In the genomic region with DNA sequence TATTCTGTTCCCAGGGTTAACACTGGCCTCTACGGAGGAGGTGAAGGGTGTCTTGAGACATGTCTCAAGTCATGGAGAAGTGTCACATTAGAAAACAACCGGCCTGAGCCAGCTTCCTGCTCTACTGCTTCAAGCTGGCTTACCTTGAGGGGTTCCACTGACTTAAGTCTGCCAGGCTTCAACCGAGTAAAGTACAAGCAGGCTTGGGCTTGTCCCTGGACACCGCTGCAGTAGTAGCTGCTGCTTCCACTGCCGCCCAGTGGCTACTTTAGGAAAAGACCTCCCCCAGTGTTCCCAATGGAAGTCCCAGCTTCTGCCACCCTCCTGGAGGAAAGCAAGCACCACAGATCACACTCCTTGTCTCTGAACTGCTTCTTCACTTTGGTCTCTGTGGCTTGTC, we compare ENCODE assay signal across 9 mouse cellular contexts. TPM values are rescaled to one million over a fixed set of nuclear protein-coding genes. Genes with fewer than 3 reads are reported as not detected.
A peak's percentile ranks its signal among the peaks of the same experiment; 100 is the strongest.
DNase-seq lines count a peak whose midpoint lies in the region; ATAC-seq and TF ChIP-seq lines count a peak whose summit lies in the region.
"Had no signal": no experiment of that assay in that cellular context is flagged by ENCODE, and none has a peak within 500 bp of the region (broad histone marks: within the 10 kb centered on the region; RNA-seq: fewer than 3 reads in every experiment).

No protein-coding gene starts in this region.

- ATAC-seq in liver, embryonic 12.5 days, result no peak
- ATAC-seq in forebrain, embryonic 15.5 days (replicated peaks), result 0 out of 2 replicates have a peak, but pooled peaks have one; percentile 41
- ATAC-seq in kidney, postnatal 0 days (replicated peaks; ENCODE audit: low FRiP score, low read depth), result peak; percentile 46; the same call in 1 of the 2 replicates
- ATAC-seq in inflammation-experienced regulatory T-cells, adult 6 months, result no peak

- 23% methylated on average over 5 of the region's 5 CpGs for WGBS in liver, embryonic 12.5 days (ENCODE audit: insufficient replicate concordance)
- 27% methylated on average over 5 of the region's 5 CpGs for WGBS in forebrain, embryonic 15.5 days
- 27% methylated on average over 5 of the region's 5 CpGs for WGBS in kidney, postnatal 0 days
- WGBS in lung, adult 2 months, result 29% methylated on average over 5 of the region's 5 CpGs

- peak; percentile 59 for TF ChIP-seq CTCF in kidney, postnatal 0 days (IDR thresholded peaks at IDR 0.05; ENCODE audit: low read depth)
- peak; percentile 33; the same call in 1 of the 2 replicates for TF ChIP-seq CTCF in lung, adult 2 months (IDR thresholded peaks at IDR 0.05; ENCODE audit: insufficient read depth, low read length)

- H3K4me1 ChIP-seq in liver, embryonic 12.5 days, result no peaks in the 10 kb centered on the region
- H3K4me1 ChIP-seq in forebrain, embryonic 15.5 days, result no peaks in the 10 kb centered on the region
- H3K4me1 ChIP-seq in kidney, postnatal 0 days (replicated peaks; ENCODE audit: insufficient read depth, low read length), result no peaks in the 10 kb centered on the region
- no peaks in the 10 kb centered on the region for H3K4me1 ChIP-seq in lung, adult 2 months (ENCODE audit: control insufficient read depth, insufficient read depth, low read length)
- H3K4me1 ChIP-seq: lung, embryonic 15.5 days had no signal

- no peak overlapping the region for H3K4me3 ChIP-seq in liver, embryonic 12.5 days
- no peak overlapping the region for H3K4me3 ChIP-seq in forebrain, embryonic 15.5 days
- H3K4me3 ChIP-seq in kidney, postnatal 0 days (replicated peaks; ENCODE audit: low read depth, low read length), result no peak overlapping the region
- no peak overlapping the region for H3K4me3 ChIP-seq in lung, adult 2 months (replicated peaks; ENCODE audit: extremely low read depth, low read depth, low read length)
- H3K4me3 ChIP-seq: lung, embryonic 15.5 days had no signal

- H3K27ac ChIP-seq in liver, embryonic 12.5 days, result no peak overlapping the region
- H3K27ac ChIP-seq in forebrain, embryonic 15.5 days (replicated peaks), result no peak overlapping the region
- H3K27ac ChIP-seq in kidney, postnatal 0 days, result no peak overlapping the region
- H3K27ac ChIP-seq: lung, embryonic 15.5 days had no signal

- H3K9me3 ChIP-seq in liver, embryonic 12.5 days (replicated peaks), result no peaks in the 10 kb centered on the region
- H3K9me3 ChIP-seq in forebrain, embryonic 15.5 days, result no peaks in the 10 kb centered on the region
- no peaks in the 10 kb centered on the region for H3K9me3 ChIP-seq in kidney, postnatal 0 days (replicated peaks; ENCODE audit: low read length)
- H3K9me3 ChIP-seq: lung, embryonic 15.5 days had no signal

- peak; percentile 36 for DNase-seq in liver
- peak; percentile 68 for DNase-seq in adipocyte (ENCODE audit: low spot score)
- DNase-seq in kidney, postnatal 0 days (ENCODE audit: low spot score), result peak; percentile 55
- DNase-seq in lung, adult 2 months, result peak; percentile 16
- DNase-seq in urinary bladder, postnatal 36 days (ENCODE audit: low spot score in 2 of 2), result peak; percentile 6 to 31

- no peak overlapping the region for H3K9ac ChIP-seq in liver, embryonic 12.5 days
- H3K9ac ChIP-seq in forebrain, embryonic 15.5 days (replicated peaks), result no peak overlapping the region
- no peak overlapping the region for H3K9ac ChIP-seq in kidney, postnatal 0 days (ENCODE audit: low read depth, low read length)
- H3K9ac ChIP-seq: lung, embryonic 15.5 days had no signal

- no peak overlapping the region for H3K4me2 ChIP-seq in liver, embryonic 12.5 days
- no peak overlapping the region for H3K4me2 ChIP-seq in forebrain, embryonic 15.5 days (replicated peaks)
- no peak overlapping the region for H3K4me2 ChIP-seq in kidney, postnatal 0 days (ENCODE audit: low read length)
- H3K4me2 ChIP-seq: lung, embryonic 15.5 days had no signal

- H3K27me3 ChIP-seq in liver, embryonic 12.5 days (replicated peaks), result peaks cover 28% of the 10 kb centered on the region; the same call in 1 of the 2 replicates
- H3K27me3 ChIP-seq in forebrain, embryonic 15.5 days, result no peaks in the 10 kb centered on the region
- H3K27me3 ChIP-seq in kidney, postnatal 0 days (ENCODE audit: insufficient read depth, low read length), result no peaks in the 10 kb centered on the region

- no peaks in the 10 kb centered on the region for H3K36me3 ChIP-seq in liver, embryonic 12.5 days
- no peaks in the 10 kb centered on the region for H3K36me3 ChIP-seq in forebrain, embryonic 15.5 days
- H3K36me3 ChIP-seq in kidney, postnatal 0 days (ENCODE audit: insufficient read depth, low read length), result no peaks in the 10 kb centered on the region
- H3K36me3 ChIP-seq: lung, embryonic 15.5 days had no signal

- no peak for TF ChIP-seq POLR2A in lung, adult 2 months (IDR thresholded peaks at IDR 0.05; ENCODE audit: borderline replicate concordance, extremely low read depth, low read depth, low read length)

RNA-seq across cellular contexts. Expression of a gene that starts 2.8 kb away (rescaled TPM):
- 0.07 and 0.10 TPM in 2 replicates for polyA plus RNA-seq in liver, embryonic 12.5 days (2016; fragmentation: Nextera tagmentation; extraction: Ambion mirVana)
- not detected in 2 replicates for polyA plus RNA-seq in forebrain, embryonic 15.5 days (2015; fragmentation: Nextera tagmentation; extraction: Ambion mirVana)
- polyA plus RNA-seq in kidney, postnatal 0 days (2015; fragmentation: Nextera tagmentation; extraction: Ambion mirVana), result not detected in 2 replicates
- 0.03 and 2.2 TPM in 2 replicates for polyA plus RNA-seq in lung, adult 2 months (2012; rRNA removed)
- polyA plus RNA-seq in inflammation-experienced regulatory T-cells, adult 6 months (2017; shearing (Covaris generic)), result under 1 TPM in 1 of 3 experiments, not detected in 2; 0.16 TPM
- polyA plus RNA-seq: lung, embryonic 15.5 days had no signal

RNA-seq across cellular contexts. Expression of a gene that starts 7.9 kb away (rescaled TPM):
- not detected in 2 replicates for polyA plus RNA-seq in liver, embryonic 12.5 days (2016; fragmentation: Nextera tagmentation; extraction: Ambion mirVana)
- polyA plus RNA-seq in forebrain, embryonic 15.5 days (2015; fragmentation: Nextera tagmentation; extraction: Ambion mirVana), result 0.27 TPM in 1 of 2 replicates, not detected in the other
- not detected in 2 replicates for polyA plus RNA-seq in kidney, postnatal 0 days (2015; fragmentation: Nextera tagmentation; extraction: Ambion mirVana)
- not detected in 2 replicates for polyA plus RNA-seq in lung, adult 2 months (2012; rRNA removed)
- polyA plus RNA-seq in inflammation-experienced regulatory T-cells, adult 6 months (2017; shearing (Covaris generic)), result not detected
- polyA plus RNA-seq: lung, embryonic 15.5 days had no signal

RNA-seq across cellular contexts. Expression of a gene that starts 25.4 kb away (rescaled TPM):
- not detected in 2 replicates for polyA plus RNA-seq in liver, embryonic 12.5 days (2016; fragmentation: Nextera tagmentation; extraction: Ambion mirVana)
- not detected in 2 replicates for polyA plus RNA-seq in forebrain, embryonic 15.5 days (2015; fragmentation: Nextera tagmentation; extraction: Ambion mirVana)
- polyA plus RNA-seq in kidney, postnatal 0 days (2015; fragmentation: Nextera tagmentation; extraction: Ambion mirVana), result not detected in 2 replicates
- not detected in 2 replicates for polyA plus RNA-seq in lung, adult 2 months (2012; rRNA removed)
- polyA plus RNA-seq in inflammation-experienced regulatory T-cells, adult 6 months (2017; shearing (Covaris generic)), result not detected
- polyA plus RNA-seq: lung, embryonic 15.5 days had no signal

RNA-seq across cellular contexts. Expression of a gene that starts 28.1 kb away (rescaled TPM):
- polyA plus RNA-seq in liver, embryonic 12.5 days (2016; fragmentation: Nextera tagmentation; extraction: Ambion mirVana), result 29.2 and 31.8 TPM in 2 replicates
- 15.0 and 17.3 TPM in 2 replicates for polyA plus RNA-seq in forebrain, embryonic 15.5 days (2015; fragmentation: Nextera tagmentation; extraction: Ambion mirVana)
- polyA plus RNA-seq in kidney, postnatal 0 days (2015; fragmentation: Nextera tagmentation; extraction: Ambion mirVana), result 10.1 and 11.2 TPM in 2 replicates
- polyA plus RNA-seq in lung, adult 2 months (2012; rRNA removed), result 0.25 and 0.56 TPM in 2 replicates
- polyA plus RNA-seq in inflammation-experienced regulatory T-cells, adult 6 months (2017; shearing (Covaris generic)), result 10 to 100 TPM in 1 of 3 experiments, 1 to 10 TPM in 2; 1.9 to 19.0 (median 2.4) TPM

RNA-seq across cellular contexts. Expression of a gene that starts 28.9 kb away (rescaled TPM):
- polyA plus RNA-seq in liver, embryonic 12.5 days (2016; fragmentation: Nextera tagmentation; extraction: Ambion mirVana), result 67.4 and 70.5 TPM in 2 replicates
- polyA plus RNA-seq in forebrain, embryonic 15.5 days (2015; fragmentation: Nextera tagmentation; extraction: Ambion mirVana), result 112 and 113 TPM in 2 replicates
- 92.4 and 94.4 TPM in 2 replicates for polyA plus RNA-seq in kidney, postnatal 0 days (2015; fragmentation: Nextera tagmentation; extraction: Ambion mirVana)
- 15.1 and 22.5 TPM in 2 replicates for polyA plus RNA-seq in lung, adult 2 months (2012; rRNA removed)
- 10 to 100 TPM; 48.5 to 78.3 (median 60.0) TPM for polyA plus RNA-seq in inflammation-experienced regulatory T-cells, adult 6 months (2017; shearing (Covaris generic))

Comparison
In these comparisons a context has a peak if more than half of its experiments do, and no peak if none do; other contexts are left out.
1. DNase-seq: peak in every context shown above with its lines; median percentile 68 in adipocyte; 55 in kidney, postnatal 0 days; 36 in liver; 18 in urinary bladder, postnatal 36 days; 16 in lung, adult 2 months.
2. ATAC-seq: peak in forebrain, embryonic 15.5 days (single experiment) and kidney, postnatal 0 days (single experiment); none in liver, embryonic 12.5 days (single experiment) and inflammation-experienced regulatory T-cells, adult 6 months (single experiment).